Mouse (Mus musculus) left cerebral cortex, postnatal 14 days (tissue): ENCODE measurements around the gene Crhr1. TPM values are rescaled to one million over a fixed set of nuclear protein-coding genes. Genes with fewer than 3 reads are reported as not detected.

Experiments
- DNase-seq, 2 experiments: peaks; one replicate each; pipeline ENCODE4 v3.0.0; 2021 to 2022; ENCODE audit warnings: low spot score in 2 of 2, mixed read lengths in 1 of 2
- intact Hi-C: fragments of 180-260 bp; cut with DNase I; formaldehyde crosslinking; loops from one replicate; pipeline ENCODE4 v1.15.1; 2025
- total RNA-seq, 2 experiments: library from RNA; stranded (reverse); gene quantifications; 2 replicates each; pipeline ENCODE4 v1.2.3; 2021

Gene Crhr1
- total RNA-seq, 2 experiments from 2014 or later = 40.3 to 45.1 TPM

DNA sequence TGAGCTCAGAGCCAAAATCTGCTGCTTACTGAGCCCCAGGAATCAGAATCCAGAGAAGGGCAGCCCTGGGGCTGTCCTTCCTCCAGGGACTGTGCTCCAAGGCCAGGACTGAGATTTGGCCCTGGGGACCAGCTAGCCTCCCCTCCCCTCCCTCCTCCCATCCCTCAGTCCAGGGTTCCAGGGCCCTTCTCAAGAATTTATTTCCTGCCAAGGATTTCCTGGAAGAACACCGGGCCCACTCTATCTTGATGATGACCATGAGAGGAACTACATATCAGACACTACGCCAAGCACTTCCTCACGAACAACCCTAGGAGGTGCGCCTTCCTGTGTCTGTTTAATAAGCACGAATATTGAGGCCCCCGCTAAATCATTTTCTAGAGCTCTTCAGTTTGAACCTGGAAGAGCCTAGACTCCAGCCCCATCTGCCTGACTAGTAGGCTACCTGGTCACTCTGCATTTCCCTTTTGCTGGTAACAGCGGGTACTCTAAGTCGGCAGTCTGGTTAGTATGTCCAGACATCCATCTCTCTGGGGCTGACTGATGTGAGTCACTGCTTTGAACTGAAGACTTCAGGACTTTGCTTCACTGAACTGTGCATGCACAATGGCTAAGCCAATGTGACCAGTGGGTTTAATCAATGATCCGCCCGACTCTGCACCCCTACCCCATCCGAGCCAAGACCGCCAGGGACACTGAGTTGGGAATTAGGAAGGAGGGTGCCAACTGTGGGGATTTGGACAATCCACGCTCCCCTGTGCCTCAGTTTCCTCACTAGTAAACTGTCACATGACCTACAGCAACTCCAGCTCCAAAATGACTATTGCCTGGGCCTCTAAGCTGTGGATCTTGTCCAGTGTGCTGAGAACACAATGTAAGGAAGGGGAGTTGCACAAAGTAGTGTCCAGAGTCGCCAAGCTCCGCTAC, 1.7 kb upstream of the Crhr1 start:
- no peak for DNase-seq
- intact Hi-C loops = loop anchor here (5.0 kb wide), 2 partner anchors 41 to 134 kb away; no protein-coding TSS in a partner anchor

GRCm38 (mm10) chr11:104131756-104132155, 899 bp upstream of the Crhr1 start:
- intact Hi-C loops = loop anchor here (5.0 kb wide), 2 partner anchors 41 to 134 kb away; no protein-coding TSS in a partner anchor
- peak; percentile 47 to 56 for DNase-seq

GRCm38 (mm10) chr11:104133442-104133983, 858 bp downstream of the Crhr1 start:
- intact Hi-C loops = loop anchor here (5.0 kb wide), 2 partner anchors 39 to 136 kb away; no protein-coding TSS in a partner anchor
- no peak for DNase-seq

GRCm38 (mm10) chr11:104138976-104139375, 6.3 kb downstream of the Crhr1 start:
- DNase-seq = no peak
- intact Hi-C loops = no loop called here

DNA sequence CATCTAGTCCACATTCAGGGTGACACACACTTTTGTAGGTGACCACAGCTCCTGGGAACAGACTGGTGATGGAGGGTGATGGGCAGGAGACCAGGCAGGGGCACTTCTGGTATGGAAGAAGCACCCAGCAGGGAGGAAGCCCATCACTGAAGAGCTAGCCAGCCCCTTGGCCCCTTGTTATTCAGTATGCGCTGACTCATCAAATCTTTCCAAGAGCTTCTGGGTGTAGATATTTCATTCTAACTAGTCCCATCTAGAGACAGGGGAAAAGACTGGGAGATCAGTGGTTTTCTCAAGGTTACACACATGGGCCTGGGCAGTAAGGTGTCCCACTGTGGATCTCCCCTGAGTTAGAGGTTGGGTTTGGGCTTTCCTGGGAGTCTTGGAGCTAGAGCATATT, 12.3 kb downstream of the Crhr1 start:
- intact Hi-C loops = no loop called here
- DNase-seq = no peak

DNA sequence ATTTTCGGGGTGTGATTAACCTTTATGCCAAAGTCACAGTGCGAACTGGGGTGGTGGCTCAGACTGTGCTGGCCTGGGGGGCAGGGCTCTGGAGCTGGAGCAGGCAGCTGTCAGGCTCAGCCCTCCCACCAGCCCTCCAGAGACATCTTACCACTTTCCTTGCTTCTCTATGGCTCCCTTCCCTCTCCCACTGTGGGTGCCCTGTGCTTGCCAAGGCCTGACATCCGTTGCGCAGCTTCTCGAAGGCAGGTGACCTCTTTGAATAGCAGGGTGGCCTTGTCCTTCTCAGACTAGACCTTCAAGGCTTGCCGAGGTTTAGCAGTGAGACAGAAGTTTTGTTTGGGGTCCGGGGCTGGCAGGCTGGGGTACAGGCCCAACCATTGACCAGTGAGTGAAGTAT, 16.1 kb downstream of the Crhr1 start:
- DNase-seq = no peak
- intact Hi-C loops = no loop called here

DNA sequence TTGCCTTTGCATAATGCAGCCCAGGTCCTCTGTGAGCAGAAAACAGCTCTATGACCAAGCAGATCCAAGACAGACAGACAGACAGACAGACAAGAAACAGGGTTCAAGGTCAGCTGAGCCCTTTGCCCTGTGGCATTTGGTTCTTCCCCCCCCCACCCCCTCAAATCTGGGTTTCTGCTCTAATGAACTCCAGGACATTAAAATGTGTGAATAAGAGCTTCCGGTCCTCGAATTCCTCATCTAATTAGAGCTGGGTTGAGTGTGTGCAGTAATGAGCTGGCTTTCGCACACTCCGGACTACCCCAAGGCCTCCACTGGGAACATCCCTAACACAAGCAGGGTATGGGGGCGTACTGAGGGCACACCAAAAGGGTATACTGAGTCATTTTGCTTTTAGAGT, 18.3 kb downstream of the Crhr1 start:
- intact Hi-C loops = no loop called here
- DNase-seq = no peak

DNA sequence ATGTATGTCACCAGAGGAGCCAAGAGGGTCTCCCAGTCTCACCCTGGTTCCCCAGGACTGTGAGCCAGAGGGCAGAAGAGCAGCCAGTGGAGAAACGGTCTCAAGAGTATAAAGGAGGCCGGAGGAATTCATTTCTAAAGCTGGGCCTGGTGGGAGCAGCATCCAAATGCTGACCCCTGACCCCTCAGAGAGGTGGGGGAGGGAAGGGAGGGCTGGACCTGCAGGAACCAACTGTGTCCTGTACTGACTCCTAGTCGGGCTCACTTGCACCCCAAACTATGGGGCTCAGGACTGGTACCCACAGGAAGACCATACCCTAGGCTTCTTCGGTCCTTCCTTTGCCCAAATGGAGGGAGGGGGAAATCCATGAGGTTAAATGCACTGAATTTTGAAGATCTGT, 21.7 kb downstream of the Crhr1 start:
- no peak for DNase-seq
- intact Hi-C loops = no loop called here

GRCm38 (mm10) chr11:104154820-104155635, 22.4 kb downstream of the Crhr1 start:
- intact Hi-C loops = no loop called here
- no peak for DNase-seq

- DNase-seq = no peak
- intact Hi-C loops = no loop called here
These were observed 23.2 kb downstream of the Crhr1 start for GRCm38 (mm10) chr11:104155899-104156298.

- intact Hi-C loops = no loop called here
- DNase-seq = no peak
These were observed 23.7 kb downstream of the Crhr1 start for GRCm38 (mm10) chr11:104156391-104156790.

GRCm38 (mm10) chr11:104157603-104158259, 25.1 kb downstream of the Crhr1 start:
- peak; percentile 82 to 87 for DNase-seq
- intact Hi-C loops = no loop called here

GRCm38 (mm10) chr11:104158260-104158907, 25.7 kb downstream of the Crhr1 start:
- intact Hi-C loops = no loop called here
- no peak for DNase-seq

- intact Hi-C loops = no loop called here
- DNase-seq = no peak
These were observed 27.2 kb downstream of the Crhr1 start for GRCm38 (mm10) chr11:104159769-104160272.

DNA sequence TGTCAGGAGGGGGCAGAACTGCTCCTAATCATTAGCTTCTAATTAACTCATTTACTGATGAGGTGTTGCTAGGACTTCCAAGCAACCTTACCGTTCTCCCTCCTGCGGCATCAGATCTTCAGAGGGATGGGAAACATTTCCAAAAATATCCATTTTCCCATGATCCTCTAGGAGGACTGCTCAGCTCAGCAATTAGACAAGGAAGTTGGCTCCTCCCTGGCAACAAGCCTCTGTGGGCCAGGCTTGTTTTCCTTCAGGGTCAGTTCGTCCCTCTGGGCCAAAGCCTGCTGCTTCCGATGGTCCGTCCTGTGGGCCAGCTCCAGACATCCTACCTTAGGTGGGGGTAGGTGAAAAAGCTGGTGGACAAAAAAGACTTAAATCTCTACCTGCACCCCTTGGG, 28.5 kb downstream of the Crhr1 start:
- intact Hi-C loops = no loop called here
- DNase-seq = no peak

- no peak for DNase-seq
- intact Hi-C loops = no loop called here
These were observed 31.6 kb downstream of the Crhr1 start for GRCm38 (mm10) chr11:104164257-104164656.

- peak; percentile 85 for DNase-seq
These were observed 38.7 kb downstream of the Crhr1 start for GRCm38 (mm10) chr11:104171281-104171781.

GRCm38 (mm10) chr11:104178893-104179292, 46.2 kb downstream of the Crhr1 start:
- DNase-seq = peak; percentile 48 to 77
- intact Hi-C loops = no loop called here

More at GRCm38 (mm10) chr11:104171281-104171781, 38.7 kb downstream of the Crhr1 start:
- intact Hi-C loops = loop anchor here (2.0 to 5.0 kb wide), 3 partner anchors 39 to 185 kb away; partner anchors contain the start of gene Crhr1
